Mouse (Mus musculus) neural tube, embryonic 15.5 days (tissue): ENCODE data around the gene Hal. TPM values are rescaled to one million over a fixed set of nuclear protein-coding genes. Genes with fewer than 3 reads are reported as not detected.
"Not testable (repeated sequence)": the region's sequence is repeated elsewhere in the genome, so short reads cannot be mapped to it uniquely, and the experiment has no call there.

ENCODE experiments used
- ATAC-seq: fragments of 200-750 bp; cut with Nextera tagmentation; 2 replicates; pipeline ENCODE4 v1.8.0; 2017; ENCODE audit warnings: mild to moderate bottlenecking, moderate TSS enrichment, moderate library complexity; ENCODE audit not compliant: low FRiP score
- H3K27ac ChIP-seq: fragments of 300-500 bp; sonication (generic); replicated peaks from 2 replicates; pipeline ENCODE4 v1.5.1; 2015; ENCODE audit warnings: mild to moderate bottlenecking, inconsistent platforms
- H3K27me3 ChIP-seq: fragments of 300-500 bp; sonication (generic); replicated peaks from 2 replicates; pipeline ENCODE4 v1.6.1; 2015; ENCODE audit warnings: inconsistent platforms
- H3K36me3 ChIP-seq: fragments of 300-500 bp; sonication (generic); 2 replicates; pipeline ENCODE4 v1.6.1; 2015; ENCODE audit warnings: inconsistent platforms
- H3K4me1 ChIP-seq: fragments of 300-500 bp; sonication (generic); 2 replicates; pipeline ENCODE4 v1.6.1; 2015; ENCODE audit warnings: inconsistent platforms
- H3K4me2 ChIP-seq: fragments of 300-500 bp; sonication (generic); 2 replicates; pipeline ENCODE4 v1.6.1; 2015; ENCODE audit warnings: inconsistent platforms, mild to moderate bottlenecking, moderate library complexity
- H3K4me3 ChIP-seq: fragments of 300-500 bp; sonication (generic); replicated peaks from 2 replicates; pipeline ENCODE4 v1.5.1; 2015; ENCODE audit warnings: mild to moderate bottlenecking, inconsistent platforms
- H3K9ac ChIP-seq: fragments of 300-500 bp; sonication (generic); replicated peaks from 2 replicates; pipeline ENCODE4 v1.6.1; 2015; ENCODE audit warnings: mild to moderate bottlenecking, inconsistent platforms
- H3K9me3 ChIP-seq: fragments of 300-500 bp; sonication (generic); replicated peaks from 2 replicates; pipeline ENCODE4 v1.6.1; 2016; ENCODE audit warnings: inconsistent platforms
- WGBS: fragments of 180-500 bp; shearing (Covaris S2); methylation state at CpG from one replicate; pipeline ENCODE4 v1.1.7; 2015; ENCODE audit warnings: mixed read lengths; 5-methylcytosine and 5-hydroxymethylcytosine counted together
- polyA plus RNA-seq: library from polyadenylated mRNA; unstranded; fragments of >200 nt; fragmentation: Nextera tagmentation; extraction: Ambion mirVana; gene quantifications from 2 replicates; pipeline ENCODE4 v1.2.1, GENCODE M21; 2015

Hal gene
- polyA plus RNA-seq, 1 experiment from 2014 or later = 0.09 TPM

GRCm38 (mm10) chr10:93543176-93543575 is 54.6 kb downstream of the Hal start:
- WGBS = 54% methylated on average over 6 of the region's 6 CpGs
- Histone ChIP-seq H3K4me2 (no peak overlapping the region), H3K36me3 (no peaks in the 10 kb centered on the region), H3K27me3 (peaks cover 3% of the 10 kb centered on the region; the same call in 1 of the 2 replicates), H3K4me3 (no peak overlapping the region), H3K9ac (no peak overlapping the region), H3K4me1 (peaks cover 8% of the 10 kb centered on the region), H3K27ac (no peak overlapping the region), H3K9me3 (no peaks in the 10 kb centered on the region)
- no peak for ATAC-seq

GRCm38 (mm10) chr10:93544172-93544571 is 55.6 kb downstream of the Hal start:
- Histone ChIP-seq H3K36me3 (no peaks in the 10 kb centered on the region), H3K9ac (no peak overlapping the region), H3K4me2 (no peak overlapping the region), H3K4me1 (peaks cover 8% of the 10 kb centered on the region), H3K9me3 (no peaks in the 10 kb centered on the region), H3K27ac (no peak overlapping the region), H3K4me3 (no peak overlapping the region), H3K27me3 (0 out of 2 replicates have a peak, but pooled peaks cover 3% of the 10 kb centered on the region)
- 82% methylated on average over 5 of the region's 5 CpGs for WGBS
- ATAC-seq = no peak

- no peaks in the 10 kb centered on the region for H3K4me1 ChIP-seq
- H3K27ac ChIP-seq = no peak overlapping the region
- H3K4me2 ChIP-seq = no peak overlapping the region
- H3K4me3 ChIP-seq = no peak overlapping the region
- H3K36me3 ChIP-seq = no peaks in the 10 kb centered on the region
- WGBS = 91% methylated on average over 4 of the region's 4 CpGs
- no peaks in the 10 kb centered on the region for H3K27me3 ChIP-seq
- ATAC-seq = no peak
- no peaks in the 10 kb centered on the region for H3K9me3 ChIP-seq
- no peak overlapping the region for H3K9ac ChIP-seq
Measured at GRCm38 (mm10) chr10:93547741-93548270, 59.2 kb downstream of the Hal start.

- Histone ChIP-seq H3K4me2 (no peak overlapping the region), H3K9me3 (no peaks in the 10 kb centered on the region), H3K4me3 (no peak overlapping the region), H3K27ac (no peak overlapping the region), H3K4me1 (no peaks in the 10 kb centered on the region), H3K27me3 (no peaks in the 10 kb centered on the region), H3K9ac (no peak overlapping the region), H3K36me3 (no peaks in the 10 kb centered on the region)
- WGBS = 14% methylated on average over 7 of the region's 7 CpGs
- ATAC-seq = 0 out of 2 replicates have a peak, but pooled peaks have one; percentile 65
Measured at GRCm38 (mm10) chr10:93548991-93549390, 60.4 kb downstream of the Hal start.

- no peak for ATAC-seq
- Histone ChIP-seq H3K4me1 (peaks cover 4% of the 10 kb centered on the region; the same call in 1 of the 2 replicates), H3K4me2 (no peak overlapping the region), H3K27me3 (no peaks in the 10 kb centered on the region), H3K27ac (no peak overlapping the region), H3K9ac (no peak overlapping the region), H3K4me3 (no peak overlapping the region), H3K36me3 (no peaks in the 10 kb centered on the region), H3K9me3 (no peaks in the 10 kb centered on the region)
- 86% methylated on average over 10 of the region's 10 CpGs for WGBS
Measured at GRCm38 (mm10) chr10:93549821-93550220, 61.3 kb downstream of the Hal start.

GRCm38 (mm10) chr10:93552596-93552995 is 64.0 kb downstream of the Hal start:
- Histone ChIP-seq H3K9ac (no peak overlapping the region), H3K27ac (no peak overlapping the region), H3K4me2 (no peak overlapping the region), H3K9me3 (no peaks in the 10 kb centered on the region), H3K4me1 (peaks cover 6% of the 10 kb centered on the region; the same call in 1 of the 2 replicates), H3K36me3 (no peaks in the 10 kb centered on the region), H3K4me3 (no peak overlapping the region), H3K27me3 (no peaks in the 10 kb centered on the region)
- 89% methylated on average over 8 of the region's 8 CpGs for whole genome bisulfite sequencing
- no peak for ATAC-seq

GRCm38 (mm10) chr10:93557971-93558370 is 69.4 kb downstream of the Hal start:
- WGBS = 75% methylated on average over 2 of the region's 2 CpGs

GRCm38 (mm10) chr10:93559786-93560185 is 71.2 kb downstream of the Hal start:
- no peak for ATAC-seq
- 50% methylated on average over 9 of the region's 9 CpGs for WGBS

More at GRCm38 (mm10) chr10:93557971-93558370, 69.4 kb downstream of the Hal start:
- not testable (repeated sequence) for H3K27me3 ChIP-seq, H3K4me3 ChIP-seq, H3K4me2 ChIP-seq, ATAC-seq, H3K4me1 ChIP-seq, H3K27ac ChIP-seq, H3K36me3 ChIP-seq, H3K9ac ChIP-seq, H3K9me3 ChIP-seq

GRCm38 (mm10) chr10:93564518-93565090 is 76.0 kb downstream of the Hal start:
- Histone ChIP-seq H3K36me3 (no peaks in the 10 kb centered on the region), H3K4me2 (no peak overlapping the region), H3K9ac (no peak overlapping the region), H3K4me3 (no peak overlapping the region), H3K9me3 (no peaks in the 10 kb centered on the region), H3K27me3 (no peaks in the 10 kb centered on the region), H3K27ac (no peak overlapping the region), H3K4me1 (no peaks in the 10 kb centered on the region)
- no peak for ATAC-seq
- 90% methylated on average over 14 of the region's 14 CpGs for WGBS

More at GRCm38 (mm10) chr10:93559786-93560185, 71.2 kb downstream of the Hal start:
- Histone ChIP-seq H3K9ac (no peak overlapping the region), H3K4me1 (peaks cover 3% of the 10 kb centered on the region; the same call in 1 of the 2 replicates), H3K4me3 (no peak overlapping the region), H3K36me3 (no peaks in the 10 kb centered on the region), H3K4me2 (no peak overlapping the region), H3K27ac (no peak overlapping the region), H3K9me3 (no peaks in the 10 kb centered on the region), H3K27me3 (no peaks in the 10 kb centered on the region)

GRCm38 (mm10) chr10:93567066-93567465 is 78.5 kb downstream of the Hal start:
- H3K27ac ChIP-seq = no peak overlapping the region

GRCm38 (mm10) chr10:93567841-93568566 is 79.4 kb downstream of the Hal start:
- 92% methylated on average over 11 of the region's 11 CpGs for WGBS
- Histone ChIP-seq H3K9ac (no peak overlapping the region), H3K27ac (no peak overlapping the region), H3K36me3 (no peaks in the 10 kb centered on the region), H3K4me3 (no peak overlapping the region), H3K9me3 (no peaks in the 10 kb centered on the region), H3K27me3 (no peaks in the 10 kb centered on the region), H3K4me1 (no peaks in the 10 kb centered on the region), H3K4me2 (no peak overlapping the region)
- ATAC-seq = no peak

More at GRCm38 (mm10) chr10:93567066-93567465, 78.5 kb downstream of the Hal start:
- H3K4me3 ChIP-seq = no peak overlapping the region
- WGBS = 89% methylated on average over 10 of the region's 10 CpGs
- H3K9ac ChIP-seq = no peak overlapping the region
- H3K4me1 ChIP-seq = no peaks in the 10 kb centered on the region
- H3K9me3 ChIP-seq = no peaks in the 10 kb centered on the region
- no peaks in the 10 kb centered on the region for H3K27me3 ChIP-seq
- no peak overlapping the region for H3K4me2 ChIP-seq
- no peaks in the 10 kb centered on the region for H3K36me3 ChIP-seq
- no peak for ATAC-seq

GRCm38 (mm10) chr10:93568671-93569070 is 80.1 kb downstream of the Hal start:
- 89% methylated on average over 6 of the region's 6 CpGs for WGBS

More at GRCm38 (mm10) chr10:93568671-93569070, 80.1 kb downstream of the Hal start:
- H3K4me3 ChIP-seq = no peak overlapping the region
- H3K9me3 ChIP-seq = no peaks in the 10 kb centered on the region
- no peaks in the 10 kb centered on the region for H3K36me3 ChIP-seq
- H3K27me3 ChIP-seq = no peaks in the 10 kb centered on the region
- H3K9ac ChIP-seq = no peak overlapping the region
- no peak overlapping the region for H3K4me2 ChIP-seq
- H3K4me1 ChIP-seq = no peaks in the 10 kb centered on the region
- no peak for ATAC-seq
- no peak overlapping the region for H3K27ac ChIP-seq
